Mouse (Mus musculus): ENCODE data around the gene Ascl5.
A peak's percentile ranks its signal among the peaks of the same experiment; 100 is the strongest.

- peak; percentile 57; the same call in 1 of the 2 replicates for TF ChIP-seq POLR2A (IDR thresholded peaks at IDR 0.05; ENCODE audit: control insufficient read depth, low read depth, low read length)
- TF ChIP-seq CTCF (IDR thresholded peaks at IDR 0.05; ENCODE audit: control insufficient read depth, insufficient read depth, insufficient replicate concordance, low read depth, low read length), result no peak
These were observed 32.7 kb upstream of the Ascl5 start for GRCm38 (mm10) chr1:136017907-136018313.
